Mouse (Mus musculus) 3T3-L1 (cell line): ENCODE measurements at regions not wholly inside any gene's neighbourhood (a gene's known extent, or its start where the extent isn't known, plus 50 kb on each side); places are given as distances from the start of the nearest gene placed in this dataset.

ENCODE experiments used
- DNase-seq: peaks from one replicate; pipeline ENCODE4 v3.0.0-alpha.2; 2015; ENCODE audit warnings: low read depth, low spot score

GRCm38 (mm10) chr17:83133201-83133600 lies 81.9 kb upstream of the Pkdcc start:
- DNase-seq = no peak

GRCm38 (mm10) chr17:83135441-83136120 lies 79.5 kb upstream of the Pkdcc start:
- DNase-seq = no peak

GRCm38 (mm10) chr17:83136267-83136666 lies 78.8 kb upstream of the Pkdcc start:
- DNase-seq = no peak

GRCm38 (mm10) chr17:83137720-83138119 lies 77.4 kb upstream of the Pkdcc start:
- DNase-seq = no peak

DNA sequence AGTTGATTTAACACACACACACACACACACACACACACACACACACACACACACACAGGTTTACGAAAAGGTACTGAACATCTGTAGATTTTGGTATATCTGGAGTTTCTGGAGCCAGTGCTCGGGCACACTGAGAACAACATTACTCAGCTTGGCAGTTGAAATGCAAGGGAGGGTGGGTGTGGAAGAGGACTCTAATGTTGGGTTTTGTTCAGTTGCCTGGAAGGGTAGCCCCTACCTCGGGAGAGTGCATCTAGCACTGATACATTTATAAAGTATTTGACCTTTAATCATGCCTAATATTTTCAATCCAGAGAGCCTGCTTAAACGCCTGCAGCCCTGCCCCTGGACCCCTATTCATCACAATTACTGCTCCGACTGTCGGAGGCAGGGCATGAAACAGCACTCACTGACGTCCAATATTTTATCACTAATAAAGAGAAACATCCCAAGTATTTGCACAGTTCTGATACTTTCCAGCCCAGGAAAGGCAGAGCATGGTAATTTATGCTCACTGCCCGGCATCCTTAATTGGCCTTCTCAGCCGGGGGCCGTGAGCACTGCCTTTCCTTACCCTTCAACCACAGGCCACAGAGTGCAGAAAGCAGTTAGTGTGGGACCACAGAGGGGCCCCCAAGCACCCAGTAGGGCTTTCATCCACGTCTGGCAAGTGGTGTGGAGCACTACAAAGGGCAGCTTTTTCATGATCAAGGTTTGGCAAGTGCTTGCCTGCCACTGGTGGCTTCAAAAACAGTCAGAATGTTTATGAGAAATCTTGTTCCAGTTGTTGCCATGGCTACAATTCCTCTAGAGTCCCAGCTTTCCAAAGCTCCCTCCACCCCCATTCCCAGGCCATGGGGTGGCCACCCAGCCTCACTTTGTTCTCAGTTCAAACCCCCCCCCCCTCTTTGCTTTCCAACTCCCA lies 76.3 kb upstream of the Pkdcc start:
- DNase-seq = no peak

GRCm38 (mm10) chr17:83148371-83148929 lies 66.6 kb upstream of the Pkdcc start:
- peak; percentile 85 for DNase-seq

DNA sequence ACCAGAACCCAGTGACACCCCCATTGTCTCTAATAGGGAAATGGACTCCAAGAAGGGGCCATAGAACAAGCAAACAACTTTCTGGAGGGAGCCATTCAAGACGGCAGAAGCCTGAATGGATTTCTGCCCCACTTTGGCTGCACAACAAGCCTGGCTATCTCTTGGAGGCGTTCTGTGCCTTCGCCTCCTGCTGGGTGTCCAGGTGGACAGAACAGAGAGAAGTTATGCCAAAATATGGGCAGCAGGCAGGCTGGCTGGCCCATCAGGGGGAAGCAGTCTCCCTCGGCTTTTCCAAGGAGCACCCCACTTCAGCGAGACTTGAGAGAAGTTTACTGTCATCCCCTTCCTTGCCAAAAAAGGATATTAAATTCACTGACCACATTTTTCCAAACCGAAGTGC lies 65.8 kb upstream of the Pkdcc start:
- no peak for DNase-seq

DNA sequence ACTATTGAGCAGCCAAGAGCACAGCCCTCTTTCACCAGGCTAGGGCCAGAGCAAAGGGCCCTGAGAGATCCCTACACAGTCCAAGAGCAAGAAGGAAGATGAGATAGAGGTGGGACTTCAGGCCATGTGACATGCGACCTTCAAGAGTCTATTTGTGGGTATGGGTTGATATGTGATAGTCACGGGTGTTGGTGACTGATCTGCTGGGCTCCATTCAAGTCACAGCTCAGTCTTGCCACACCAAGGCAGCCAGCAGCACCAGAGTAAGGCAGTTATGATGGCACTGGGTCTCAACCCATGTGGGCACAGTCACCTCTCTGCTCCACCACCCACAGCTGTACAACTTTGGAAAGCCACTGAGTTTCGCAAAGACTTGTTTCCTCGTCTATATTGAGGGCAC lies 60.0 kb upstream of the Pkdcc start:
- DNase-seq = no peak

DNA sequence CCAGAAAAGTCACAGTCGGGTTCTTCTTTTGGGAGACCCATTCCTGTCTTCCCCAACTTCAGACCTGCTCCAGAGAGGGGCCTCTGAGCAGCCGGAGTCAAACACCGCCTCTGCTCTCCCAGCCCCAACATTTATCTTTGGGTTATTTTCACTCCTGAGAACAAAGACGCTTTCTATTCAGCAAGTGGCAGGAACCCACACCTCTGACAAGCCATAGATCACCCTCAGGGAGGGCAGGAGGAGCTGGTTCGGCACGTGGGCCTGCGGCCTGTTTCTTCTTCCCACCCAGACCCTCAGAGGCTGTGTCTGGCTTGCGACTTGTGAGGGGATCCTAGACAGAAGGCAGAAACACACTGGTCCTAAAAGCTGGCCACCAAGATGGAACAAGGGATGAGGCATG lies 58.4 kb upstream of the Pkdcc start:
- no peak for DNase-seq

DNA sequence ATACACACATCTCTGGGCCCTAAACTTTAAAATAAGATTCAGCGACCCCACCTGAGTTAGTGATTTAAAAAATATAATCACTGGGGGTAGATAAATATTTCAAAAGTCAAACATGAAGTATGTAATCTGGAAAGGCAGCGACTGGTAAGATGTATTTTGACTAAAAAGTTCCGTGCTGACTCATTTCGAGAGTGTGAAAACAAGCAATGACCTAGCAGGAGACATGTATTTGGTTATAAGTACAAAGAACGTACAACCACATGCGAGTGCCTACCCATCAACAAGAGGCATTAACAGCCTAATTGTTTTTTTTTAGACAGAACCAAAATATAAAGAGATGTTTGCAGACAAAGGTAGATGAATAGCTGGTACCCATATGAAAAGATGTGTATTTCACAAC lies 57.0 kb upstream of the Pkdcc start:
- DNase-seq = no peak

GRCm38 (mm10) chr17:83158652-83159051 lies 56.4 kb upstream of the Pkdcc start:
- no peak for DNase-seq

DNA sequence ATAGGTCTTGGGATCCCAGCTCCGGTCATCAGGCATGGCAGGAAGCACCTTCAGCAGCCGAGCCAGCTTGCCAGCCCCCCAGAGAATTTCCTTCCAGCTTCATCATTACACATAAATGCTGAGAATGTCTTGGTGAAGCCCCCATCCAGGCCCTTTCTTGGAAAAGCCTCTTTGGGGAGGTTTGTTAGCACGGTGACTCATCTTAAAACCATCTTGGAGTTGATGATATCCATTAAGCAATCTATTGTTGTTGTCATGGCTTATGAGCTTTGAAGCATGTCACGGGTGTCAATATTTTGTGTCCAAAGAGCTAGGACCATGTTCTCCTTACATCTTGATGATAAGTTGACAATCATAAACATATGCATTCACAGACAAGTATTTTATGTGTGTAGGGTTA lies 55.5 kb upstream of the Pkdcc start:
- peak; percentile 60 for DNase-seq

DNA sequence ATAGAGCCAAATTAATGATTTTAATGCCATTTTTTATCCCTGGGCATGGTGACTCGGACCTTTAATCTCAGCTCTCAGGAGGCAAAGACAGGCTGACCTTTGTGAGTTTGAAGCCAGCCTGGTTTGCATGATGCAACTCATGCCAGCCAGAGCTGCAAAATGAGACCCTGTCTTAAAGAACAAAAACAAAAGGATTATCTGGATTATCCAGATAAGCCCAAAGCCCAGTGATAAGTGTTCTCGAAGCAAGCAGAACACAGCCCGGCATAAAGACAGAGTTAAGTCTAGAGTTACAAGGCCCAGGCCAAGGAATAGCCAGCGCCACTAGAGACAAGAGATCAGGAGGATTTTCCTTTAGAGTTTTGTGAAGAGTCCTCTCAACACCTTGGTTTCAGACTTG lies 54.8 kb upstream of the Pkdcc start:
- DNase-seq = no peak

DNA sequence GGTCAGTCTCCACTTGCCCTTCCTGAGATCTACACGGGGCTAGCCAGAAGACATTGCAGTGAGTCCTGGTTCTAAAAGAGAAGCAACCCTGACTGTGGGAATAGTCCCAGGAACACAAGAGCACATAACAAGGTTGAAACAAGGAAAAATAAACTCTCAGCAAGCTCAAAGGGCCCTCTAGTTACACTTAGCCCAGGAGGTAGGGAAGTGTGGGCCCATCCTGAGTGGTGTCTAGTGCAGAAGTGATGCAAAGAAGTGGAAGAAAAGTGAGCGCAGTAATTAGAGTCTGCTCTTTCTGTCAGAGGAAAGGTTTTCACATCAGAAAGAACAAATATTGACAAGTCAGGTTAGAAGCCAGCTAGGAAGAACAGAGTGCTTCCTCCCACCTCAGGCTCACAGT lies 53.4 kb upstream of the Pkdcc start:
- no peak for DNase-seq

GRCm38 (mm10) chr17:83163952-83164560 lies 51.0 kb upstream of the Pkdcc start:
- no peak for DNase-seq

GRCm38 (mm10) chr17:83164728-83165127 lies 50.4 kb upstream of the Pkdcc start:
- DNase-seq = no peak

DNA sequence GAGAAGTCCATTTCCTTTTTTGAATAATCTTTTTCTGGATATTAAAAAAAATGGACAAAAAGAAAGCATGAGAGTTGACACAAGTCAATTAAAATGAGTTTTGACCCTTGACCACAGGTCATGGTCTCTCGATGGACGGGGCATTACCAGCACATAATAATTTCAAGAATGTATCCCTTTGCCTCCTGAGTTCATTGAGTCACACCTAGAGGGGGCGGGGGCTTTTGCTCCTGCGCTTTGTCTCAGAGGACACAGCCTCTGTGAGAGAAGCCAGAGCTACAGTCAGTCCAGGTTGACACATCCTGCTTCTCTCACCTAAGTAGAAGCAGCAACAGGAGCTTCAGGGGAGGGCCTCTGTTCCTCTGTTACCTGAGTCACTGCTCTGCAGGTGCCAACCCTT lies 50.0 kb upstream of the Pkdcc start:
- no peak for DNase-seq
